Mouse (Mus musculus) midbrain, embryonic 14.5 days (tissue): ENCODE measurements around the gene Mia3. TPM values are rescaled to one million over a fixed set of nuclear protein-coding genes. Genes with fewer than 3 reads are reported as not detected.
A peak's percentile ranks its signal among the peaks of the same experiment; 100 is the strongest.
"Not testable (repeated sequence)": the region's sequence is repeated elsewhere in the genome, so short reads cannot be mapped to it uniquely, and the experiment has no call there.

ENCODE experiments used
- ATAC-seq: fragments of 200-750 bp; cut with Nextera tagmentation; 2 replicates; pipeline ENCODE4 v1.8.0; 2017; ENCODE audit warnings: moderate number of reproducible peaks, moderate library complexity; ENCODE audit not compliant: low FRiP score, low TSS enrichment
- DNase-seq: peaks from one replicate; pipeline ENCODE4 v3.0.0-alpha.2; 2015
- H3K27ac ChIP-seq: fragments of 300-500 bp; sonication (generic); replicated peaks from 2 replicates; pipeline ENCODE4 v1.5.1; 2014; ENCODE audit warnings: mild to moderate bottlenecking, low read depth, low read length, moderate library complexity
- H3K27me3 ChIP-seq: fragments of 300-500 bp; sonication (generic); 2 replicates; pipeline ENCODE4 v1.6.1; 2014; ENCODE audit warnings: low read length, control low read depth, mixed read lengths; ENCODE audit not compliant: control insufficient read depth, insufficient read depth
- H3K36me3 ChIP-seq: fragments of 300-500 bp; sonication (generic); 2 replicates; pipeline ENCODE4 v1.6.1; 2014; ENCODE audit warnings: low read length, control low read depth; ENCODE audit not compliant: control insufficient read depth, insufficient read depth
- H3K4me1 ChIP-seq: fragments of 300-500 bp; sonication (generic); 2 replicates; pipeline ENCODE4 v1.6.1; 2014; ENCODE audit warnings: mild to moderate bottlenecking, antibody characterized with exemption, low read length, control low read depth; ENCODE audit not compliant: control insufficient read depth, insufficient read depth
- H3K4me2 ChIP-seq: fragments of 300-500 bp; sonication (generic); 2 replicates; pipeline ENCODE4 v1.6.1; 2014; ENCODE audit warnings: mild to moderate bottlenecking, low read length, moderate library complexity
- H3K4me3 ChIP-seq: fragments of 300-500 bp; sonication (generic); replicated peaks from 2 replicates; pipeline ENCODE4 v1.5.1; 2014; ENCODE audit warnings: low read depth, low read length
- H3K9ac ChIP-seq: fragments of 300-500 bp; sonication (generic); replicated peaks from 2 replicates; pipeline ENCODE4 v1.6.1; 2014; ENCODE audit warnings: mild to moderate bottlenecking, low read length, moderate library complexity
- H3K9me3 ChIP-seq: fragments of 300-500 bp; sonication (generic); 2 replicates; pipeline ENCODE4 v1.6.1; 2016; ENCODE audit warnings: low read length, control low read depth, mixed read lengths; ENCODE audit not compliant: control insufficient read depth
- WGBS: fragments of 180-500 bp; shearing (Covaris S2); extraction: QIAGEN DNeasy Blood & Tissue Kit; methylation state at CpG from one replicate; pipeline ENCODE4 v1.1.7; 2014; 5-methylcytosine and 5-hydroxymethylcytosine counted together
- polyA plus RNA-seq: library from polyadenylated mRNA; unstranded; fragments of >200 nt; fragmentation: Nextera tagmentation; extraction: Ambion mirVana; gene quantifications from 2 replicates; pipeline ENCODE4 v1.2.1, GENCODE M21; 2014

The Mia3 gene
- polyA plus RNA-seq, 1 experiment from 2014 or later, result 117 TPM

GRCm38 (mm10) chr1:183379376-183379775 lies 10.0 kb upstream of the Mia3 start:
- H3K4me3 ChIP-seq, H3K27me3 ChIP-seq, H3K9me3 ChIP-seq, H3K36me3 ChIP-seq, ATAC-seq, DNase-seq, H3K9ac ChIP-seq, H3K4me1 ChIP-seq, H3K4me2 ChIP-seq, H3K27ac ChIP-seq: not testable (repeated sequence)
- WGBS, result 88% methylated on average over 3 of the region's 3 CpGs

- Histone ChIP-seq H3K36me3 (no peaks in the 10 kb centered on the region), H3K9ac (no peak overlapping the region), H3K9me3 (no peaks in the 10 kb centered on the region), H3K4me1 (no peaks in the 10 kb centered on the region), H3K27ac (no peak overlapping the region), H3K4me3 (no peak overlapping the region), H3K27me3 (peaks cover 4% of the 10 kb centered on the region; the same call in 1 of the 2 replicates), H3K4me2 (no peak overlapping the region)
- 89% methylated on average over 10 of the region's 10 CpGs for WGBS
- ATAC-seq (no peak), DNase-seq (no peak)
These were observed 9.1 kb upstream of the Mia3 start for GRCm38 (mm10) chr1:183378321-183378941.

GRCm38 (mm10) chr1:183377045-183377444 lies 7.7 kb upstream of the Mia3 start:
- no peak for ATAC-seq
- DNase-seq, result no peak
- Histone ChIP-seq H3K4me1 (no peaks in the 10 kb centered on the region), H3K27me3 (no peaks in the 10 kb centered on the region), H3K4me2 (no peak overlapping the region), H3K9me3 (no peaks in the 10 kb centered on the region), H3K9ac (no peak overlapping the region), H3K27ac (no peak overlapping the region), H3K4me3 (no peak overlapping the region), H3K36me3 (no peaks in the 10 kb centered on the region)
- WGBS, result 80% methylated on average over 4 of the region's 4 CpGs

- no peak for ATAC-seq
- Histone ChIP-seq H3K9me3 (no peaks in the 10 kb centered on the region), H3K4me2 (no peak overlapping the region), H3K4me1 (peaks cover 4% of the 10 kb centered on the region; the same call in 1 of the 2 replicates), H3K36me3 (no peaks in the 10 kb centered on the region), H3K27me3 (no peaks in the 10 kb centered on the region), H3K27ac (no peak overlapping the region), H3K9ac (no peak overlapping the region), H3K4me3 (no peak overlapping the region)
- no peak for DNase-seq
- 79% methylated on average over 5 of the region's 5 CpGs for WGBS
These were observed 5.4 kb upstream of the Mia3 start for GRCm38 (mm10) chr1:183374728-183375127.

GRCm38 (mm10) chr1:183368601-183369400 lies 552 bp downstream of the Mia3 start:
- DNase-seq, result peak; percentile 47
- Histone ChIP-seq H3K9ac (peak overlapping the region; percentile 69), H3K4me2 (peak overlapping the region; percentile 95), H3K9me3 (no peaks in the 10 kb centered on the region), H3K27me3 (no peaks in the 10 kb centered on the region), H3K4me1 (peaks cover 14% of the 10 kb centered on the region), H3K4me3 (peak overlapping the region; percentile 82), H3K36me3 (peaks cover 14% of the 10 kb centered on the region), H3K27ac (peak overlapping the region; percentile 78)
- ATAC-seq, result peak; percentile 81
- 2% methylated on average over 56 of the region's 56 CpGs for WGBS

- Histone ChIP-seq H3K9me3 (no peaks in the 10 kb centered on the region), H3K27me3 (no peaks in the 10 kb centered on the region), H3K4me2 (no peak overlapping the region), H3K36me3 (peaks cover 29% of the 10 kb centered on the region), H3K9ac (no peak overlapping the region), H3K27ac (no peak overlapping the region), H3K4me3 (no peak overlapping the region), H3K4me1 (peaks cover 14% of the 10 kb centered on the region)
- WGBS, result 80% methylated on average over 5 of the region's 5 CpGs
- ATAC-seq, result no peak
- DNase-seq, result no peak
These were observed 3.0 kb downstream of the Mia3 start for GRCm38 (mm10) chr1:183366361-183366760.

- Histone ChIP-seq H3K4me2 (no peak overlapping the region), H3K4me3 (no peak overlapping the region), H3K27me3 (no peaks in the 10 kb centered on the region), H3K9me3 (no peaks in the 10 kb centered on the region), H3K27ac (no peak overlapping the region), H3K9ac (no peak overlapping the region), H3K4me1 (peaks cover 8% of the 10 kb centered on the region), H3K36me3 (peaks cover 48% of the 10 kb centered on the region)
- DNase-seq (no peak), ATAC-seq (no peak)
- WGBS, result 95% methylated on average over 5 of the region's 5 CpGs
These were observed 5.8 kb downstream of the Mia3 start for GRCm38 (mm10) chr1:183363577-183363867.

- Histone ChIP-seq H3K4me3 (no peak overlapping the region), H3K4me2 (no peak overlapping the region), H3K4me1 (peaks cover 3% of the 10 kb centered on the region; the same call in 1 of the 2 replicates), H3K27ac (no peak overlapping the region), H3K36me3 (peaks cover 54% of the 10 kb centered on the region), H3K27me3 (no peaks in the 10 kb centered on the region), H3K9me3 (no peaks in the 10 kb centered on the region), H3K9ac (no peak overlapping the region)
- ATAC-seq (no peak), DNase-seq (no peak)
- WGBS, result 86% methylated on average over 14 of the region's 14 CpGs
These were observed 6.4 kb downstream of the Mia3 start for GRCm38 (mm10) chr1:183362729-183363576.
